Mouse (Mus musculus) right cerebral cortex, adult 18-20 months (tissue): ENCODE measurements around the gene Defa34.
"Not testable (repeated sequence)": the region's sequence is repeated elsewhere in the genome, so short reads cannot be mapped to it uniquely, and the experiment has no call there.

Experiments used
- DNase-seq: peaks from one replicate; pipeline ENCODE4 v3.0.0; 2022; ENCODE audit warnings: mixed read lengths

The Defa34 gene

GRCm38 (mm10) chr8:21665497-21665896 is at the start of gene Defa34:
Gene Defa34, plus strand, starts transcription at chr8:21665797.
- not testable (repeated sequence) for DNase-seq

GRCm38 (mm10) chr8:21617883-21618282 is 47.7 kb upstream of the Defa34 start, which contains the start of gene Defa26:
Gene Defa26, plus strand, starts transcription at chr8:21618183.
- DNase-seq, result not testable (repeated sequence)

GRCm38 (mm10) chr8:21655480-21655879 is 10.1 kb upstream of the Defa34 start, which contains the start of gene Defa17:
Gene Defa17, plus strand, starts transcription at chr8:21655780.
- not testable (repeated sequence) for DNase-seq

GRCm38 (mm10) chr8:21703545-21703944 is 37.9 kb downstream of the Defa34 start, which contains the start of gene AY761184:
Gene AY761184, minus strand, starts transcription at chr8:21703645.
- not testable (repeated sequence) for DNase-seq
